Mouse (Mus musculus) C2C12 (cell line): ENCODE results near the gene Ssmem1. TPM values are rescaled to one million over a fixed set of nuclear protein-coding genes. Genes with fewer than 3 reads are reported as not detected.

Experiments used
- H3K27me3 ChIP-seq: one replicate; pipeline ENCODE4 v1.6.1; 2011; ENCODE audit not compliant: control insufficient read depth, insufficient read depth, insufficient read length
- H3K36me3 ChIP-seq: one replicate; pipeline ENCODE4 v1.6.1; 2011; ENCODE audit not compliant: control insufficient read depth, insufficient read depth
- H3K4me3 ChIP-seq: one replicate; pipeline ENCODE4 v1.5.1; 2011; ENCODE audit warnings: mild to moderate bottlenecking, control low read depth; ENCODE audit not compliant: poor library complexity, insufficient read depth, severe bottlenecking
- H3K79me2 ChIP-seq: one replicate; pipeline ENCODE4 v1.6.1; 2011; ENCODE audit not compliant: control insufficient read depth, insufficient read depth
- H3K79me3 ChIP-seq: one replicate; pipeline ENCODE4 v1.6.1; 2011; ENCODE audit warnings: low read depth, control low read depth
- H3ac ChIP-seq: one replicate; pipeline ENCODE3; 2011; ENCODE audit warnings: low read depth; ENCODE audit not compliant: control insufficient read depth, insufficient read length
- CEBPB ChIP-seq: IDR thresholded peaks from one replicate; pipeline ENCODE4 v1.6.1; 2011; ENCODE audit warnings: low read depth, mild to moderate bottlenecking, control low read depth, moderate library complexity
- CTCF ChIP-seq: IDR thresholded peaks from one replicate; pipeline ENCODE4 v1.5.1; 2011; ENCODE audit not compliant: control insufficient read depth, insufficient read depth, insufficient read length
- FOSL1 ChIP-seq: IDR thresholded peaks from one replicate; pipeline ENCODE4 v1.8.0; 2011; ENCODE audit warnings: mild to moderate bottlenecking, low read length; ENCODE audit not compliant: poor library complexity, insufficient read depth, severe bottlenecking
- MAX ChIP-seq: IDR thresholded peaks from one replicate; pipeline ENCODE4 v1.6.1; 2011; ENCODE audit warnings: mild to moderate bottlenecking, control low read depth
- MYOD1 ChIP-seq: IDR thresholded peaks from one replicate; pipeline ENCODE4 v1.6.1; 2011; ENCODE audit warnings: low read depth; ENCODE audit not compliant: control insufficient read depth, insufficient read length
- MYOG ChIP-seq: IDR thresholded peaks from one replicate; pipeline ENCODE4 v1.6.1; 2011; ENCODE audit not compliant: control insufficient read depth, insufficient read length; ENCODE audit errors: extremely low read depth
- USF1 ChIP-seq: IDR thresholded peaks from one replicate; pipeline ENCODE4 v1.6.1; 2011; ENCODE audit warnings: low read depth, mild to moderate bottlenecking, control low read depth, moderate library complexity
- polyA plus RNA-seq: library from polyadenylated mRNA; unstranded; fragments of >200 nt; fragmentation: generic; extraction: Trizol; gene quantifications from one replicate; pipeline ENCODE4 v1.2.1, GENCODE M21; 2012; ENCODE audit warnings: missing spikeins

The Ssmem1 gene
- polyA plus RNA-seq, 1 experiment: 0.05 TPM

DNA sequence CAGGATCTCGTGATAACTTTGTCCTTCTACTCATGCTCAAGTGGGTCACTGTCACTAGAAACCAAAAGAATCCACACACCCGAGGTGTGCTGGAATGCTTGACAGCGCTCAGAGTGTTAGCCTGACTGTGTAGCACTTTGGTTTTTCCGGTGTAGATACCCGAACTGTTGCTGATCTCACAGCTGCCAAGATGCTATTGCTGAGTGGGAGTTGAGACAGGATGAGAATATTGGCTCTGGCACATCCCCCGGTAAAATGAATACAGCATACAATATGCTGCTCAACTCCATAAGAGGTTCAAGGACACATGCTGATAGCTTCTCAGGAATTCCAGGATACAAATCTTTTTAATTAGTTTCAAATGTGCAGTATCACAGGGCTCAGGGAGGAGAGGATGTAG lies 19.2 kb downstream of the Ssmem1 start:
- TF ChIP-seq USF1 (no peak), MYOG (no peak), CEBPB (no peak), FOSL1 (no peak), MAX (no peak), CTCF (no peak), MYOD1 (no peak)

GRCm38 (mm10) chr6:30535340-30535739 lies 25.7 kb downstream of the Ssmem1 start:
- TF ChIP-seq MAX: no peak
- TF ChIP-seq CTCF: peak; percentile 44
- Histone ChIP-seq H3K36me3 (no peaks in the 10 kb centered on the region), H3K4me3 (no peak overlapping the region), H3ac (no peak overlapping the region), H3K27me3 (no peaks in the 10 kb centered on the region), H3K79me3 (no peaks in the 10 kb centered on the region), H3K79me2 (no peaks in the 10 kb centered on the region)

More for the DNA sequence above, 19.2 kb downstream of the Ssmem1 start:
- H3K79me3 ChIP-seq: no peaks in the 10 kb centered on the region
- no peaks in the 10 kb centered on the region for H3K36me3 ChIP-seq
- H3K4me3 ChIP-seq: no peak overlapping the region
- no peaks in the 10 kb centered on the region for H3K27me3 ChIP-seq
- no peaks in the 10 kb centered on the region for H3K79me2 ChIP-seq
- no peak overlapping the region for H3ac ChIP-seq

GRCm38 (mm10) chr6:30538240-30538639 lies 28.6 kb downstream of the Ssmem1 start:
- Histone ChIP-seq H3ac (no peak overlapping the region), H3K27me3 (no peaks in the 10 kb centered on the region), H3K79me2 (no peaks in the 10 kb centered on the region), H3K4me3 (no peak overlapping the region), H3K79me3 (no peaks in the 10 kb centered on the region), H3K36me3 (no peaks in the 10 kb centered on the region)
- TF ChIP-seq MYOG: no peak
- no peak for TF ChIP-seq CEBPB
- TF ChIP-seq MYOD1: no peak
- no peak for TF ChIP-seq CTCF
- no peak for TF ChIP-seq USF1
- TF ChIP-seq FOSL1: no peak
- TF ChIP-seq MAX: no peak

DNA sequence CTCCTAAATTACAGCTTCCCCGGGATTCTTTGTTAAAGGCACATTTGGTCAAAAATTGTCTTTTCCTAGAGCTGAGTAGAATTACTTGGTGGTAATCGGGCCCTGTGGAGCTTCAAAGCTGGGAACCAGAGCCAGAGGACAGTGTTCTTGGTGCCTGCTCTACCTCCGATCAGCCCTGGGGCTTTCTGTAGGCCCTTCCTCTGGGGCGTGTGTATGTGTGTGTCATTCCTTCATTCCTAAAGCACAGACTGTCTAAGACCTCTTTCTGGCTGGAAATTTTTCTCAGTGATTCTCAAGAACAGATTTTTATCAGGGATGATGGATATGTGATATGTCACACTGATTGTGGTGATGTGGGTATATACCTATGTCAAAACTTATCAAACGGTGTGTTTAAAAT lies 29.2 kb downstream of the Ssmem1 start:
- Histone ChIP-seq H3K4me3 (no peak overlapping the region), H3K79me3 (no peaks in the 10 kb centered on the region), H3K79me2 (no peaks in the 10 kb centered on the region), H3K36me3 (no peaks in the 10 kb centered on the region), H3K27me3 (no peaks in the 10 kb centered on the region), H3ac (no peak overlapping the region)
- TF ChIP-seq CEBPB (no peak), USF1 (no peak), MYOG (no peak), MAX (no peak), CTCF (no peak), FOSL1 (no peak), MYOD1 (no peak)

- Histone ChIP-seq H3K79me2 (no peaks in the 10 kb centered on the region), H3K36me3 (no peaks in the 10 kb centered on the region), H3K79me3 (no peaks in the 10 kb centered on the region), H3ac (no peak within 1 kb of the TSS), H3K4me3 (no peak within 1 kb of the TSS), H3K27me3 (no peaks in the 10 kb centered on the region)
- TF ChIP-seq MYOG: no peak
- TF ChIP-seq USF1: no peak
- TF ChIP-seq CTCF: no peak
- no peak for TF ChIP-seq MYOD1
- no peak for TF ChIP-seq FOSL1
- no peak for TF ChIP-seq MAX
- no peak for TF ChIP-seq CEBPB
Measured at GRCm38 (mm10) chr6:30541009-30541799, 31.6 kb downstream of the Ssmem1 start, which contains the start of gene Cpa2. Gene Cpa2 (plus strand): TSS chr6:30541582.

DNA sequence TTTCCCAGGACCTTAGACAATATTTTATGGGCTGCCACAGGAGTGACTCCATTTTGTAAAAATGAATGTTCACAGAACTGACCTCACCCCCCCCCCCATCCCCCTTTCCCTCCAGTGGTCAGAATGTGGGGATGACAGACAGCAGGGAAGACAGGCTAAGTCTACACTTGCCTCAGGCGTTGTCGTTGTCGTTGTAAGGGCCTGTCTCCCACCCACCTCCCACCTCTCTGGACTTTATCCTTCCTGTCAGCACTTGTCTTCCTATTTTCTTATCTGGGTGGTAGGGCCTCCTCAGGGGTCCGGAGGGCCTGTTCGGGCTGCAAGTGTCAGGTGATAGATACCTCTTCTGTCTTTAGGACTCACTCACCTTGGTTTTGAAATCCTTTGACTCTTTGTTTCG lies 32.6 kb downstream of the Ssmem1 start:
- Histone ChIP-seq H3K36me3 (no peaks in the 10 kb centered on the region), H3ac (no peak overlapping the region), H3K79me3 (no peaks in the 10 kb centered on the region), H3K4me3 (no peak overlapping the region), H3K79me2 (no peaks in the 10 kb centered on the region), H3K27me3 (no peaks in the 10 kb centered on the region)
- TF ChIP-seq MYOG: no peak
- TF ChIP-seq MAX: no peak
- TF ChIP-seq MYOD1: no peak
- no peak for TF ChIP-seq FOSL1
- no peak for TF ChIP-seq CEBPB
- TF ChIP-seq CTCF: no peak
- no peak for TF ChIP-seq USF1
